Mouse (Mus musculus): Measurements from ENCODE around the gene Tpcn2. TPM values are rescaled to one million over a fixed set of nuclear protein-coding genes. Genes with fewer than 3 reads are reported as not detected.
A peak's percentile ranks its signal among the peaks of the same experiment; 100 is the strongest.

Gene Tpcn2
- polyA plus RNA-seq, 1 experiment from 2014 or later = 5.9 TPM

- no peaks in the 10 kb centered on the region for H3K36me3 ChIP-seq
- H3K9ac ChIP-seq (replicated peaks) = no peak overlapping the region
- 87% methylated on average over 10 of the region's 10 CpGs for WGBS
- H3K4me3 ChIP-seq = no peak overlapping the region
- H3K9me3 ChIP-seq = no peaks in the 10 kb centered on the region
- peaks cover 5% of the 10 kb centered on the region; the same call in 1 of the 2 replicates for H3K27me3 ChIP-seq
- H3K4me2 ChIP-seq (replicated peaks) = no peak overlapping the region
- no peak for ATAC-seq (ENCODE audit: low FRiP score, low read depth)
- H3K27ac ChIP-seq (replicated peaks) = no peak overlapping the region
- no peaks in the 10 kb centered on the region for H3K4me1 ChIP-seq
Observed at GRCm38 (mm10) chr7:145234841-145235790, 48.7 kb downstream of the Tpcn2 start.

- 80% methylated on average over 9 of the region's 9 CpGs for WGBS
- no peak overlapping the region for H3K4me2 ChIP-seq (replicated peaks)
- no peaks in the 10 kb centered on the region for H3K36me3 ChIP-seq
- H3K9ac ChIP-seq (replicated peaks) = no peak overlapping the region
- no peak for ATAC-seq (ENCODE audit: low FRiP score, low read depth)
- H3K4me3 ChIP-seq = no peak overlapping the region
- no peaks in the 10 kb centered on the region for H3K9me3 ChIP-seq
- no peaks in the 10 kb centered on the region for H3K4me1 ChIP-seq
- H3K27ac ChIP-seq (replicated peaks) = no peak overlapping the region
- 0 out of 2 replicates have a peak, but pooled peaks cover 5% of the 10 kb centered on the region for H3K27me3 ChIP-seq
Observed at GRCm38 (mm10) chr7:145231659-145232058, 52.2 kb downstream of the Tpcn2 start.

- Histone ChIP-seq H3K4me2 (replicated peaks) (no peak overlapping the region), H3K27ac (replicated peaks) (no peak overlapping the region), H3K36me3 (no peaks in the 10 kb centered on the region), H3K9ac (replicated peaks) (no peak overlapping the region), H3K9me3 (no peaks in the 10 kb centered on the region), H3K4me1 (peaks cover 4% of the 10 kb centered on the region; the same call in 1 of the 2 replicates), H3K4me3 (no peak overlapping the region), H3K27me3 (no peaks in the 10 kb centered on the region)
- no peak for ATAC-seq (ENCODE audit: low FRiP score, low read depth)
- WGBS = 91% methylated on average over 6 of the region's 6 CpGs
Observed at GRCm38 (mm10) chr7:145226641-145227040, 57.2 kb downstream of the Tpcn2 start.

- Histone ChIP-seq H3K4me2 (replicated peaks) (no peak overlapping the region), H3K9ac (replicated peaks) (no peak overlapping the region), H3K4me3 (no peak overlapping the region), H3K9me3 (no peaks in the 10 kb centered on the region), H3K36me3 (no peaks in the 10 kb centered on the region), H3K27me3 (no peaks in the 10 kb centered on the region), H3K27ac (replicated peaks) (no peak overlapping the region), H3K4me1 (peaks cover 4% of the 10 kb centered on the region; the same call in 1 of the 2 replicates)
- 88% methylated on average over 6 of the region's 6 CpGs for WGBS
- ATAC-seq (ENCODE audit: low FRiP score, low read depth) = no peak
Observed at GRCm38 (mm10) chr7:145225626-145226025, 58.2 kb downstream of the Tpcn2 start.

GRCm38 (mm10) chr7:145221841-145222689, 61.7 kb downstream of the Tpcn2 start:
- peaks cover 4% of the 10 kb centered on the region; the same call in 1 of the 2 replicates for H3K4me1 ChIP-seq
- no peak for ATAC-seq (ENCODE audit: low FRiP score, low read depth)
- H3K4me3 ChIP-seq = no peak overlapping the region
- H3K9ac ChIP-seq (replicated peaks) = no peak overlapping the region
- H3K4me2 ChIP-seq (replicated peaks) = no peak overlapping the region
- no peak overlapping the region for H3K27ac ChIP-seq (replicated peaks)
- WGBS = 35% methylated on average over 2 of the region's 2 CpGs
- no peaks in the 10 kb centered on the region for H3K9me3 ChIP-seq
- H3K36me3 ChIP-seq = no peaks in the 10 kb centered on the region
- H3K27me3 ChIP-seq = 0 out of 2 replicates have a peak, but pooled peaks cover 2% of the 10 kb centered on the region

GRCm38 (mm10) chr7:145221346-145221745, 62.5 kb downstream of the Tpcn2 start:
- no peak overlapping the region for H3K4me2 ChIP-seq (replicated peaks)
- H3K9me3 ChIP-seq = no peaks in the 10 kb centered on the region
- 0 out of 2 replicates have a peak, but pooled peaks cover 2% of the 10 kb centered on the region for H3K27me3 ChIP-seq
- H3K4me1 ChIP-seq = peaks cover 7% of the 10 kb centered on the region
- H3K9ac ChIP-seq (replicated peaks) = no peak overlapping the region
- 68% methylated on average over 2 of the region's 2 CpGs for WGBS
- no peaks in the 10 kb centered on the region for H3K36me3 ChIP-seq
- no peak for ATAC-seq (ENCODE audit: low FRiP score, low read depth)
- H3K27ac ChIP-seq (replicated peaks) = no peak overlapping the region
- no peak overlapping the region for H3K4me3 ChIP-seq

- H3K27ac ChIP-seq (replicated peaks) = no peak overlapping the region
- no peaks in the 10 kb centered on the region for H3K9me3 ChIP-seq
- no peak overlapping the region for H3K4me2 ChIP-seq (replicated peaks)
- H3K36me3 ChIP-seq = no peaks in the 10 kb centered on the region
- peaks cover 9% of the 10 kb centered on the region for H3K4me1 ChIP-seq
- ATAC-seq (ENCODE audit: low FRiP score, low read depth) = no peak
- H3K4me3 ChIP-seq = no peak overlapping the region
- 85% methylated on average over 9 of the region's 9 CpGs for WGBS
- H3K9ac ChIP-seq (replicated peaks) = no peak overlapping the region
- H3K27me3 ChIP-seq = peaks cover 3% of the 10 kb centered on the region; the same call in 1 of the 2 replicates
Observed at GRCm38 (mm10) chr7:145219420-145219831, 64.4 kb downstream of the Tpcn2 start.

- ATAC-seq (ENCODE audit: low FRiP score, low read depth) = no peak
- Histone ChIP-seq H3K4me1 (peaks cover 24% of the 10 kb centered on the region), H3K4me3 (no peak overlapping the region), H3K36me3 (no peaks in the 10 kb centered on the region), H3K27me3 (peaks cover 8% of the 10 kb centered on the region; the same call in 1 of the 2 replicates), H3K27ac (replicated peaks) (no peak overlapping the region), H3K9me3 (no peaks in the 10 kb centered on the region), H3K4me2 (replicated peaks) (no peak overlapping the region), H3K9ac (replicated peaks) (no peak overlapping the region)
- WGBS = 63% methylated on average over 1 of the region's 1 CpGs
Observed at GRCm38 (mm10) chr7:145216591-145216990, 67.2 kb downstream of the Tpcn2 start.

- peaks cover 8% of the 10 kb centered on the region; the same call in 1 of the 2 replicates for H3K27me3 ChIP-seq
- H3K9me3 ChIP-seq = no peaks in the 10 kb centered on the region
- H3K4me3 ChIP-seq = no peak overlapping the region
- H3K27ac ChIP-seq (replicated peaks) = no peak overlapping the region
- H3K4me2 ChIP-seq (replicated peaks) = no peak overlapping the region
- no peak overlapping the region for H3K9ac ChIP-seq (replicated peaks)
- no peak for ATAC-seq (ENCODE audit: low FRiP score, low read depth)
- peaks cover 32% of the 10 kb centered on the region for H3K4me1 ChIP-seq
- WGBS = 95% methylated on average over 4 of the region's 4 CpGs
- no peaks in the 10 kb centered on the region for H3K36me3 ChIP-seq
Observed at GRCm38 (mm10) chr7:145215476-145215875, 68.3 kb downstream of the Tpcn2 start.

GRCm38 (mm10) chr7:145211680-145212659, 71.8 kb downstream of the Tpcn2 start:
- ATAC-seq (ENCODE audit: low FRiP score, low read depth) = peak; percentile 90
- H3K9me3 ChIP-seq = no peaks in the 10 kb centered on the region
- H3K4me1 ChIP-seq = peaks cover 46% of the 10 kb centered on the region
- H3K9ac ChIP-seq (replicated peaks) = peak overlapping the region; percentile 43
- peaks cover 6% of the 10 kb centered on the region; the same call in 1 of the 2 replicates for H3K27me3 ChIP-seq
- peak overlapping the region; percentile 91 for H3K27ac ChIP-seq (replicated peaks)
- H3K36me3 ChIP-seq = no peaks in the 10 kb centered on the region
- 8% methylated on average over 14 of the region's 14 CpGs for WGBS
- H3K4me2 ChIP-seq (replicated peaks) = peak overlapping the region; percentile 19; the same call in 1 of the 2 replicates
- no peak overlapping the region for H3K4me3 ChIP-seq
